Mouse (Mus musculus) left cerebral cortex, postnatal 36 days (tissue): ENCODE results near the gene Dppa5a. TPM values are rescaled to one million over a fixed set of nuclear protein-coding genes. Genes with fewer than 3 reads are reported as not detected.
"Not testable (repeated sequence)": the region's sequence is repeated elsewhere in the genome, so short reads cannot be mapped to it uniquely, and the experiment has no call there.

Experiments used
- DNase-seq, 2 experiments: peaks; one replicate each; pipeline ENCODE4 v3.0.0; 2021 to 2022; ENCODE audit warnings: low spot score in 2 of 2, mixed read lengths in 1 of 2
- intact Hi-C: fragments of 180-260 bp; cut with DNase I; formaldehyde crosslinking; loops from one replicate; pipeline ENCODE4 v1.15.1; 2025
- total RNA-seq, 2 experiments: library from RNA; stranded (reverse); gene quantifications; 2 replicates each; pipeline ENCODE4 v1.2.3; 2021

Dppa5a gene
- total RNA-seq, result not detected

DNA sequence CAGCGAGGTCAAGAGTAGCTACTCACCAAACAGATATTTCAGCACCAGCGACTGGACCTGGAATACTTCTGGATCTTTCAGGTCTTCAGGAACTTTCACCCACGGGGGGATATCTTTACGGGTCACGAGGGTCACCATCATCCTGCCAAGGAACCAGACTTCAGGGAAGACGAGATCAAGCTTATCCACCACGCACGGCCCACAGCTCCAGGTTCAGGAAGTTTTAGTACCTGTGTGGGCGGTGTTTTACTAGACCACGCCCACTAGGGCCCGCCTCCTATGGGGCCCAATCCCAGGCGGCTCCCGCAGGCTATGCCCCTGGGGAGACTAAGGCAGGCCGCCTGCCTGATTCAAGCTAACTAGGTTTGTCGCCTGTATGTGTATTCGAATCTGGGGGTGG lies at the start of gene Dppa5a:
Dppa5a (minus strand) TSS at position 219 of the 400 bp plus-strand sequence.
- intact Hi-C loops, result not testable (repeated sequence)

DNA sequence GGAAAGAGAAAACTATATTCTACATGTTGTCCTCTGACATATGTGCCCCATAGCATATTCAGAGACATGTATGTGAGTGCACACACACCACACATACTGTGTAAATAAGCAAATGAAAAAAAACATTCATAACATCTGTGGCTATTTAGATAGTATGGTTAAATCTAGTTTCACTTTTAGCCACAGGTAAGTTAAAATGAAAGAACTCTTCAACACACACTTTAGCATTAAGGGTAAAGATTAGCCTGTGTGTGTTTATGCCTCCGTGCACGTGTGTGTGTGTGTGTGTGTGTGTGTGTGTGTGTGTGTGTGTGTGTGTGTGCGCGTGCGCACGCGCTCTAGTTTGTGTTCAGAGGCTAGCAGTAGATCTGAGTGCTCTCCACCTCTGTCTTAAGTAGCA lies 33.6 kb upstream of the Dppa5a start:
- intact Hi-C loops, result no loop called here

More for the DNA sequence above, at the start of gene Dppa5a:
- DNase-seq, result not testable (repeated sequence)

DNA sequence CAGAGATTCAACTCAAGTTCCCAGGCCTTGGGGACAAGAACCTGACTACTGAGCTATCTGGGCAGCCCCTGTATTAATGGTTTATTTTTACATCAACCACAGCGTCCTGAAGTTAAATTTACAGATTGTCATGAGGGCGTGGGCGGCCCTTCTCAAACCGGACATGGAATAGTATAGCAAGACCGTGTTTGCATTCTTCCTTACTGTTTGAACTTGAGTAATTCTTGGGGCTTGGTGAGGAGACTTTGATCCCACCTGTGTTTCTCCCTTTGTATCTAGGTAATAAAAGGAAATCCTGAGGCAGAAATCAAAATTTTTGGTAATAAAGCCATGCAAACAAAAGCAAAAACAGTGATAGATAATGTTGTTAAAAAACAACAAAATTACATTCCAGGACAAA lies 32.6 kb upstream of the Dppa5a start:
- no peak for DNase-seq
- intact Hi-C loops, result no loop called here

More for the DNA sequence above, 33.6 kb upstream of the Dppa5a start:
- DNase-seq, result no peak

DNA sequence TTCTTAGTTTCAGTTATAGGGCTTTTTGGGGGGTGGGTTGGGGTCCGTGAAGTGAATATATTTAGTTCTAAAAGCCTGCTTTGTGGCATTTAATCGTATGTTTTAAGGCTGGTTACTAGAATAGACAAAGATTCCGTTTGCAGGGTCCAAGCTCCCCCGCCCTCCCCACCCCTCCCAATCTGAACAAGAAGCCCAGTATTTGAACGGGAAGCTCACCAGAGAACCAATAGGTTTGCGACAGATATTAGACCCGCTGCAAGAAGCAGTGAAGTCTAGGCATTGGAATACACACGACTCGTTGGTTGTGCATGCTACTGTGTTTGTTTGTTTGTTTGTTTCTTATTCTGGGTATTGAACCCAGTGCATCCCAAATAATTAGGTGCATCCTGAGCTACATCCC lies 28.5 kb upstream of the Dppa5a start:
- intact Hi-C loops, result no loop called here
- DNase-seq, result no peak

DNA sequence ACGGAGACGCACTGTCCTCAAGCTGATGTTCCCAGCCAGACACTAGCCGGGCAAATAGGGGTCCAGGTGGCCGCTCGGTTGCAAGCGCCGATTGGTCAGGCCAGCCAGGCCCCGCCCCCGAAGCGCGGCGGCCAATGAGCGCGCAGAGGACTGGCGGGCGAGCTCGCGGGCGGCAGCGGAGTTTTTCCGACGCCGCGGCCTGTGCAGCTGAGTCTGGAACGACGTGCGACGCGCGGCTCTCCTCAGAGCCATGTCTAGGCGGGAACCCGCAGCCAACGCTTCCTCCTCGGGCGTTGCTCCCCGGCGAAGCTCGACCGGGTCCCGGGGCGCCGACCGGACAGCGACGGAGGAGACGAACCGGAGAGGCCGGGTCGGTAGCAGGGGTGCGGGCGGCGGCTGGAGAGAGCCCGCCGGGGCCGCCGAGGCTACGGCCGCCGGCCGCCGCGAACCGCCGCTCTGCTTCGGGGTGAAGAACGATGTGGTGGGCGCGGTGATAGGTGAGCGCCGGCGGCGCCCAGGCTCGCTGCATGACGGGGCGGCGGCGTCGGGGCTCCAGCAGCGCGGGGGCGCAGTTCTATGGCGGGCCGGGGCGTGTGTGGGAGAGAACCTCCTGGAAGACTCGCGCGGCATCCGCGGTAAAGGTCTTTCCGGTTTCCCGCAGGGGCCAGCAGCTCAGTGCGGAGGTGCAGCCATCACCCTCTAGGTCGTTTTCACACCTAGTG lies 27.8 kb upstream of the Dppa5a start, which contains the start of gene Ddx43:
Ddx43 (plus strand) TSS at position 148 of the 722 bp plus-strand sequence.
- DNase-seq, result peak in 1 of 2 experiments; percentile 31
- intact Hi-C loops, result no loop called here

DNA sequence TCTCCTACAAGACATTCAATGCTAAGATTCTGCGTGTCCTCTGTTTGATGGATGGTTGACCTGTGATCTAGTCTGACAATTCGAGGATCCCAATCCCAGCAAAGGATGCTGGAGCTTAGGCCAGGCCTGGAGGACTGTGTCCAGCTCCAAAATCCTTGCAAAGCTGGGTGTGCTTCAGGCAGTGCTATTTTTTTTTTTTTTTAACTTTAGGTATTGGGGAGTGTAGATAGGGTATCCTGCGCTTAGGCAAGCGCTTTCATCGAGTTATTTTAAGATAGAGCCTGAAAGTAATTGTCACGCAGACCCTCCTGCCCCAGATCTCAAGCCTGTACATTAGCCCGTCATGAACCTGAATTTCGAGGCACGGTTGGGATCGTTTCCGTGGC lies 27.3 kb upstream of the Dppa5a start:
- intact Hi-C loops, result no loop called here
- no peak for DNase-seq

DNA sequence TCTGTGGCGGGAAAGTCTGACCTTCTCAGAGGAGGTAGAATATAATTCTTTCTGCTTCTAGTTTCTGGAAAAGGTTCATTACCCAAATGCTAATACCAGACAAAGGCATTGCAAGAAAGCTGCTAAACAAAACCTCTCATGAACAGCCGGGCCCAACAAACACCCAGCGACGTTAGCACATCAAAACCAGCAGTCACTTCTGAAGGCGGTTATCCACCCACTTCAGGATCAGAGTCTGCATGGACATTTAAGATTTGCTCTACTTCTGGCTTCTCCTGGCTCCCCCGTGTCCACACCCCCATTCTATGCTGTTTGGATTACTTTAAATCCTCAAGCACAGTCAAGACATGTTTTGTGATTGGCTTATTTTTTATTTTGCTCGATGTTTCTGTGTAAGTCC lies 26.6 kb upstream of the Dppa5a start:
- no peak for DNase-seq
- intact Hi-C loops, result no loop called here

DNA sequence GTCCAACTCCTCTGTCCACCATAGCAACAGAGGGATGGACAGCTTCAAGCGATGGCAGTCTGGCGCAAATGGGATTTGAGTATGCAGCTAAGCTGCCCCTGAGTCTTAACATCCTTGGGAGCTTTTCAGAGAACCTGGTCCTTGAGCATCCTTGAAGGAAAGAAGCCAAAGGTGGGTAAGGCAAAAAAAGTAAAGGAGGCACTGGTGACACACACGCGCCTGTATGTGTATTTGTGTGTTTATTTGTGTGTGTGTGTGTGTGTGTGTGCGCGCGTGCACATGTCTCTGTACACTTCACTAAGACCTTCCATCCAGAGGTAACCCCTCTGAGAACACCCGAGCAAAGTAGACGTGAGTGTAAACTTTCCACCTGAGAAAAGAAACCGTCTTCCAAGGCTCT lies 25.8 kb upstream of the Dppa5a start:
- DNase-seq, result no peak
- intact Hi-C loops, result no loop called here

DNA sequence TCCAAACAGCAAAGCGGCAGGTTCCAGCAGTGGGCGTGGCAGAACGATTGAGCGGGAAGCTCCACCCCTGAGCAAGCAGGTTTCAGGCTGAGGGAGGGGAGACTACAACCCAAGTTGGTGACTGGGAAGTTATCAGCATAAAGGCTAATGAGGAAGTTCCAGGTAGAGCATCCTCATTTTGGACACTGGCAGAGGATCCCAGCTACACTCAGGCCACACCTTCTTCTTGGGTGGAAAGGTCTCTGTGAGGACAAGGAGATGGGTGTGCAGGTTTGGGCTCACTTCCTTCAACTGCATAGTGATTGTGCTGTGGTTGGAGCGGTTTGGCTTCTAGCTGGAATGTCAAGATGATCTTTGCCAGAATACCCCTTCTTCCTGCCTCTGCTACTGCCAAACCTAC lies 22.0 kb upstream of the Dppa5a start:
- no peak for DNase-seq
- intact Hi-C loops, result no loop called here

DNA sequence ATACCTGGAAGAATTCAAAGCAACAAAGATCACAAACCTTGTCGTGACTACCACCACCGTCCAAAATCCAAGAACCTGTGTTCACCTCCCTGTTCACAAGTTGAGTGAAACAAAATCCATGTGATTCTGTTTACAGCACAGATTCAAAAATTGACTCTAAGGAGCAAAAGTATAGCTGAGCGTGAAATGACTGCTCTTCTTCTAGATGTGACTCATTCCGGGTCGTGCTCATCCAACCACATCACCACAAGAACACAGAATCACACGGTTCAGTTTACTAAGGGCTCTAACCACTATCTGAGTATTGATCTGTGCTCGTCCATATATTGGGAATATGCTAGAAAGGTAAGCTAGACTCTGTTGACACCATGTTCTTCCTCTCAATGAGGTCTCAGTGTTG lies 19.0 kb upstream of the Dppa5a start:
- intact Hi-C loops, result no loop called here
- no peak for DNase-seq

DNA sequence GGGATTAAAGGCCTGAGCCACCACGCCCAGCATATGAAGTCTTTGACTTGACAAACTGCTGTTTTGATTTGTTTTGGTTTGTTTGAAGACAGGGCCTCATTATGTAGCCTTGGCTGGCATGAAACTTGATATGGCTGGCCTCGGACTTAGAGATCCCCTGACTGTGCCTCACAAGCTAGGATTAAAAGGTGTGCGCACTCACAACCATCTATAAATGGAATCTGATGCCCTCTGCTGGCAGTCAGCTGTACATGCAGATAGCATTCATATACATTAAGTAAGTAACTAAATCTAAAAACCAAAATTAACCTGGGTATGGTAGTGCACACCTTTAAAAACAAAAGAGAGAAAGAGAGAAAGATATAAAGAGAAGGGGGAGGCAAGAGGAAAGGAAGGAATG lies 17.9 kb upstream of the Dppa5a start:
- DNase-seq, result no peak
- intact Hi-C loops, result no loop called here

DNA sequence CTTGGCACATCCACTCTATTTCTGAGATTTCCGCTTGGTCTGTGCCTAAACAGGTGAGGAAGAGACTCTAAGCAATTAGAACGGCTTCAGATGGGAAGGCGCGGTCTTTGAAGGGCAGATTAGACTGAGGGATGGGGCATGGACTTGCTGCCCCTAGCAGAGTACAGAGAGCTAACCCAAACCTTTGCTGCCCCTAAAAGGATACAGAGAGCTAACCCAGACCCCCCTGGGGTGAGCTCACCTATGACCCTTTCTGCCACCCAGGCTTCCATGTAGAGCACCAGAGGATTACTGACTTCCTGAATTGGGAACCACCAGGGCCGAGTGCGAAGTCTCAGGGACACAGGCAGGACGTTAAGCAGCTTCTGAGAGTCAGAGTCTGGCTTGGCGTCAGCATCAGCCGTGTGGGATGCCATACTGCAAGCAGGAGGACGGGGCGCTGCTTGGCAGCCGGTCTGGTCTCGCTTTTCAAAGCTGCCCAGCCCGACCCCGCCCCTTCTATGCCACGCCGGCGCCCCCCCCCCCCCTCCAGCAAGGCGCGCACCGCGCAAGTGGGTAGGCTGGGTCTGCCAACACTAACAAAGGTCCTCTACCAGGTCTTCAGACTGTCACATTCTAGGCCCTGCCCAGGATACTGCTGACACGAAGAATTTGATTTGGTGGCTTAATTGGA lies 10.3 kb upstream of the Dppa5a start, which contains the start of gene Ooep:
Ooep (minus strand) TSS at position 613 of the 673 bp plus-strand sequence.
- no peak for DNase-seq
- intact Hi-C loops, result no loop called here

DNA sequence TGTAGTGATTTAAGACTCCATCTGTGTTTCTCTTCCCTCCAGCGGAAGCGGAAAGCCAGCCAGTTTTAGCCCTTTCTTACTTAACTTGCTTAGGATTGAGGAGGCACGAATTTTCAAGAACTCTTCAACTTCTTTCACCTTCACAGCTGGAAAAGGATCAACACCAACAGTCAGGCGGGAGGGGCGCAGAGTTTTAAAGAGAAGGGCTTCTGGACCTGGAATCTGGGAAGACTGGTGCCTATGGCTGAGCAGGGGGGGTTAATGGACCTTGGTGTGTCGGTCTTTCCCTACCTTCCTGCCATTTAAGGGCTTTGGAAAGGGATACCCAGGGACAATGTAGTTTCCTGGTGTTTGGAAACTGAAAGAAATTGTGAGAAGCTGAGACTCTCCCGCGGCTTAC lies 9.6 kb upstream of the Dppa5a start:
- intact Hi-C loops, result no loop called here
- no peak for DNase-seq

DNA sequence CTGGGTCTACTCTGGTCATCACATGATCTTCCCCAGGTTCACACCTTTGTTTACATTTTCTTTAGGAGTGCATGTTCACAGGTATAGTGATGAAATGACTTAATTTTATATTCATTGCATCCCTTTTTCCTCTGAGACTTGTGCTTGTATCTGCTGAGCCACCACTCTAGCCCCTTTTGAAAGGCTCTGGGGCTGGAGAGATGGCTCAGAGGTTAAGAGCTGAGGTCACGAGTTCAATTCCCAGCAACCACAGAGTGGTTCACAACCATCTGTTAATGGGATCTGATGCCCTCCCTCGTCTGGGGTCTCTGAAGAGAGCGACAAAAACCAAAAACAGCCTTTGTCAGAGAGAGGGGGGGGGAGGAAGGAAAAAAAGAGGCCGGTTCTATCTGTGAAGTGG lies 7.5 kb upstream of the Dppa5a start:
- intact Hi-C loops, result no loop called here
- no peak for DNase-seq

DNA sequence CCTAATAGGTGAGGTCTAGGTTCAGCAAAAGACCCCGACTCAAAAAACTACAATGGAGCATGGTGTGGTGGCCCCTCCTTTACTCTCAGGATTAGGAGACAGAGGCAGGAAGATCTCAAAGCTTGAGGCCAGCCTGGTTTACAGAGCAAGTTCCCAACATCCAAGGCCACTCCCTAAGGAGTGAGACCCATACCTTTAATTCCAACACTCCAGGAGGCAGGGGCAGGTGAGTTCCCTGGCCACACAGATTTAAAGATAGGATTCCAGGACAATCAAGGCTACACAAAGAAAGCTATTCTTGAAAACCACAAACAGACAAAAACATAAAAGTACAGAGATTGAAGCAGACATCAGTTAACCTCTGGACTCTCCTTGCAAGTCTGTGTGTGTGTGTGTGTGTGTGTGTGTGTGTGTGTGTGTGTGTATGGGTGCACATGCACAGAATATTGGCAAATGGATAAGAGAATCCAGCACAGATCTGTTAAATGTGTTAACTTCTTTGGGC lies 7.0 kb upstream of the Dppa5a start:
- no peak for DNase-seq
- intact Hi-C loops, result no loop called here

DNA sequence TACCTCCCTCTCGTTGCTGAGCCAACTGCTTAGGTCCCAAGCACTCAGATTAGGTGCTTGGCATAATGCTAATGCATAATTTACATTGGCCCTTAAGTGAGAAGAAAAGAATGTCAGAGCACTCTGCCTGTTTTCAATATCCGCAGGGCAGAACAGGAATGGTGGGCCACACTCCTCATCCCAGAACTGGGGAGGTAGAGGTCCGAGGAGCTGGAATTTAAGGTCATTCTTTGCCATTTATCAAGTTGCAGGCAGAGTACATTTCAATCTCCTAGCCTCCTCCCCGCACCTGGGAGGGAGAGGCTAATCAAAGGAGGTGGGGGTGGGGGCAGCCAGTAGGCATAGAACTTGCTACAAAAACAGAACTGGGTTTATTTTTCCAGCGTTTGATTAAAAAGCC lies 6.4 kb upstream of the Dppa5a start:
- DNase-seq, result no peak
- intact Hi-C loops, result no loop called here

DNA sequence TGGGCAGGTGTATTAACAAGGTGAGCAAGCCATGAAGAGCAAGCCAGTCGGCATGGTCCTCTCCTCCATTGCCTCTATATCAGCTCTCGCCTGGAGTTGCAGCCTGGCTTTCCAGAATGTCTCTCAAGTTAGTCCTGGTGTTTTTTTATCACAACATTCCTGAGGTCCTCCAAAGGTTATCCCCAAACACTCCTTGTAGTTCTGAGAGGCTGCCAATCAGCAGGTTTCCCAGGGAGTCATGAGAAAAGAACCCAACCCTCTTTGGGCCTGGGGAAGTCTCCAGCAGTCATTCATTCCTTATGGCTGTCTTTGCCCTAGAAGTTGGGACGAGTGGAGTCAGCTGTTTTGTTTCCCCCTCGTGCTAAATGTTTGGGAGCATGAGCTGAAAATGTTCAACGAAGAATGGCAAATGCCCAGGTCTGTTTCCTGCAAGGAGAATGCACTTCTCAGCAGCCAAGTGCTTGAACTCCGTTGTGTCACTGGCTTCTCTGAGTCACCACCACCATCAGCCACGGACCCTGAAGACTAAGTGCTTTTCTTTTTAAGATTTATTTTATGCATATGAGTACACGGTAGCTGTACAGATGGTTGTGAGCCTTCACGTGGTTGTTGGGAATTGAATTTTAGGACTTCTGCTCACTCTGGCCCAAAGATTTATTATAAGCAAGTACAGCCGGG lies 5.0 kb upstream of the Dppa5a start:
- DNase-seq, result no peak
- intact Hi-C loops, result no loop called here

DNA sequence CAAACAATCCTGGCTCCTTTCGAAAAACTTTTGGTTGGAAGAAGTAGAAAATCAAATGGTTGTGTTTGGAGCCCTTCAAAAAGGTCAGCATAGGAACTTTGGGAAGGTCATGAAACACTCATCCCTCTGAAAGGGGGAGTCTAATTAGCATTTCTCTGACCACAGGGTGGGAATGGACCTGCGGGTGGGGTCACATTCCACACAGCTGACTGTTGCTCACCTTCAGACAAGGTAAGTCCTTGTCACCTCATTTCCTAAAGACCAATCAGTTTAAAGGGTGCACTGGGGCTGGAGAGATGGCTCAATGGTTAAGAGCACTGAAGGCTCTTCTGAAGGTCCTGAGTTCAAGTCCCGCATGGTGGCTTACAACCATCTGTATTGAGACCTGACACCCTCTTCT lies 3.5 kb upstream of the Dppa5a start:
- intact Hi-C loops, result no loop called here
- no peak for DNase-seq

DNA sequence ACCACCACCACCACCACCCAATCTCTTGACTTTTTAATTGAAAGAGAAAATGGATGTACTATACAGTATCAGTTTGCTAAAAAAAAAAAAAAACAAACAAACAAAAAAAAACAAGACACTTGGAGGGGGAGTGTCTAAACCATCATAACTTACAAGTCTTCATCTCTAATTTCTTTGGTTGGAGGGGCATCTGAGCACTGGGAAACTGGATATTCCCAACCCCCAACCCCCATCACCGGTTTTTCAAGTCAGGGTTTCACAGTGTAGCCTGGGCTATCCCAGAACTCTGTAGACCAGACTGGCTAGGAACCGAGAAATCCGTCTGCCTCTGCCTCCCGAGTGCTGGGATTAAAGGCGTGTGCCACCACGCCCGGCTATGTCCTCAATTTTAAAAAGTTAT lies 1.8 kb upstream of the Dppa5a start:
- DNase-seq, result no peak
- intact Hi-C loops, result no loop called here

DNA sequence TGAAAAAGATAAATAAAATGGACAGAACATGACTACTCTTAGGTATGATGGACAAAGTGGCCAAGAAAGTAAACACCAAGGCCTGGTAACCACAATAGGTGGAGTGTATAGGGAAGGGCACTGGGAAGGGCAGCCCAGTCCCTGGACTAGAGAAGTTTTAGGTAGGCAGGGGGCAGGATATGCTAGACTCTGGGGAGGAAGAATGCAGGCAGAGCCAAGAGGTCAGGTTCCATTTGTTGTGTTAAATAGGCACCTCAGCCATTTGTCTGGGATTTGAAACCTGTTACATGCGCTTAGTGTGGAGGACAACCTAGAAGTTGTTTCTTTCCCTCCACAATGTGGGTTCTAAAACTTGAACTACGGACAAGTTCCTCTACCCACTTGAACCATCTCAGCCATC lies 1.4 kb upstream of the Dppa5a start:
- intact Hi-C loops, result no loop called here

More for the DNA sequence above, 1.4 kb upstream of the Dppa5a start:
- DNase-seq, result no peak
